30 mouse cellular contexts compared by ENCODE assay signal in the genomic region with DNA sequence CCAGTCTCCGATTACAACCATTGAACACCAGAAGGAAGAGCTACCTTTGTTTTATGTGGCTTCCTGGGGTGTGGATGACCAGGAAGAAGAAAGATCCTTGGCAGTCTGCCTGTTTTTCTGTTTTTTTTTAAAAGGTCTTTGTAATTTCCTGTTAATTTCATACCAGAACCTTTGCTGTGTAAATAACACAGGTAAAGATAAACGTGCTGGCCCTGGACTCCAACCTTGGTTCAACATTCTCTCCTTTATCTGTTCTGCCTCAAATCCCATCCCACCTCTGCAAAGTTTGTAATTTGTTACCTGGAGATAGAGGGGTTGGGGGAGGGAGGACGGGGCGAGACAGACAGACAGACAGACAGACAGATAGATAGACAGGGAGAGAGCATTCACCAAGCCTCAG. TPM values are rescaled to one million over a fixed set of nuclear protein-coding genes. Genes with fewer than 3 reads are reported as not detected.
A peak's percentile ranks its signal among the peaks of the same experiment; 100 is the strongest.
DNase-seq lines count a peak whose midpoint lies in the region; ATAC-seq and TF ChIP-seq lines count a peak whose summit lies in the region.
"Had no signal": no experiment of that assay in that cellular context is flagged by ENCODE, and none has a peak within 500 bp of the region (broad histone marks: within the 10 kb centered on the region; RNA-seq: fewer than 3 reads in every experiment).

No protein-coding gene starts in this region.

- no peaks in the 10 kb centered on the region for H3K9me3 ChIP-seq in lung, postnatal 0 days (ENCODE audit: low read length)
- H3K9me3 ChIP-seq in stomach, embryonic 15.5 days = no peaks in the 10 kb centered on the region
- H3K9me3 ChIP-seq in hindbrain, embryonic 11.5 days (ENCODE audit: control insufficient read depth, low read length) = no peaks in the 10 kb centered on the region
- H3K9me3 ChIP-seq: heart, embryonic 10.5 days; hindbrain, embryonic 15.5 days had no signal

- H3K27ac ChIP-seq in lung, postnatal 0 days (ENCODE audit: low read length) = no peak overlapping the region
- H3K27ac ChIP-seq in stomach, embryonic 15.5 days = peak overlapping the region; percentile 12; the same call in 1 of the 2 replicates
- H3K27ac ChIP-seq in hindbrain, embryonic 11.5 days (ENCODE audit: low read depth, low read length) = no peak overlapping the region
- H3K27ac ChIP-seq: embryonic facial prominence, embryonic 13.5 days; heart, embryonic 10.5 days; hindbrain, embryonic 15.5 days; lung, embryonic 15.5 days; macrophage; midbrain, embryonic 15.5 days; neural tube, embryonic 13.5 days had no signal

- H3K9ac ChIP-seq in lung, postnatal 0 days (replicated peaks; ENCODE audit: low read depth) = no peak overlapping the region
- no peak overlapping the region for H3K9ac ChIP-seq in stomach, embryonic 15.5 days
- H3K9ac ChIP-seq in hindbrain, embryonic 11.5 days (ENCODE audit: low read depth, low read length) = no peak overlapping the region
- H3K9ac ChIP-seq: embryonic facial prominence, embryonic 13.5 days; hindbrain, embryonic 15.5 days; lung, embryonic 15.5 days; midbrain, embryonic 15.5 days; neural tube, embryonic 13.5 days had no signal

- no peaks in the 10 kb centered on the region for H3K36me3 ChIP-seq in lung, postnatal 0 days (ENCODE audit: insufficient read depth, low read length)
- H3K36me3 ChIP-seq in stomach, embryonic 15.5 days = no peaks in the 10 kb centered on the region
- no peaks in the 10 kb centered on the region for H3K36me3 ChIP-seq in hindbrain, embryonic 11.5 days (ENCODE audit: control insufficient read depth, insufficient read depth, low read length)
- H3K36me3 ChIP-seq: embryonic facial prominence, embryonic 13.5 days; heart, embryonic 10.5 days; hindbrain, embryonic 15.5 days; lung, embryonic 15.5 days; midbrain, embryonic 15.5 days; neural tube, embryonic 13.5 days had no signal

- no peak overlapping the region for H3K4me3 ChIP-seq in lung, postnatal 0 days (ENCODE audit: low read depth, low read length)
- H3K4me3 ChIP-seq in lung, adult 2 months (replicated peaks; ENCODE audit: extremely low read depth, low read depth, low read length) = no peak overlapping the region
- H3K4me3 ChIP-seq in stomach, embryonic 15.5 days (replicated peaks) = no peak overlapping the region
- no peak overlapping the region for H3K4me3 ChIP-seq in hindbrain, embryonic 11.5 days (ENCODE audit: low read depth, low read length)
- H3K4me3 ChIP-seq: embryonic facial prominence, embryonic 13.5 days; heart, embryonic 10.5 days; hindbrain, embryonic 15.5 days; lung, embryonic 15.5 days; midbrain, embryonic 15.5 days; myocyte; neural tube, embryonic 13.5 days had no signal

- no peak for TF ChIP-seq CTCF in lung, postnatal 0 days (IDR thresholded peaks at IDR 0.05)
- TF ChIP-seq CTCF in lung, adult 2 months (IDR thresholded peaks at IDR 0.05; ENCODE audit: insufficient read depth, low read length) = no peak

- 42% methylated on average over 4 of the region's 4 CpGs for WGBS in lung, postnatal 0 days
- 37% methylated on average over 4 of the region's 4 CpGs for WGBS in lung, adult 2 months
- WGBS in stomach, embryonic 15.5 days = 56% methylated on average over 4 of the region's 4 CpGs
- 72% methylated on average over 4 of the region's 4 CpGs for WGBS in hindbrain, embryonic 11.5 days

- no peak for TF ChIP-seq EP300 in lung, postnatal 0 days (IDR thresholded peaks at IDR 0.05)

- no peak for ATAC-seq in lung, postnatal 0 days
- peak; percentile 77; the same call in 1 of the 2 replicates for ATAC-seq in stomach, embryonic 15.5 days (ENCODE audit: insufficient read depth, low FRiP score, low read depth)
- ATAC-seq in hindbrain, embryonic 11.5 days (ENCODE audit: low FRiP score) = no peak
- ATAC-seq: CD4-positive, CD25-positive, alpha-beta regulatory T cell, adult 4 months; forebrain, embryonic 14.5 days; midbrain, embryonic 15.5 days had no signal

- H3K27me3 ChIP-seq in lung, postnatal 0 days (replicated peaks; ENCODE audit: insufficient read depth, low read length) = peaks cover 4% of the 10 kb centered on the region
- peaks cover 16% of the 10 kb centered on the region for H3K27me3 ChIP-seq in stomach, embryonic 15.5 days (replicated peaks)
- H3K27me3 ChIP-seq in hindbrain, embryonic 11.5 days (ENCODE audit: control insufficient read depth, insufficient read depth, low read length) = peaks cover 9% of the 10 kb centered on the region

- TF ChIP-seq POLR2A in lung, adult 2 months (IDR thresholded peaks at IDR 0.05; ENCODE audit: borderline replicate concordance, extremely low read depth, low read depth, low read length) = no peak

- peak; percentile 53 for DNase-seq in kidney, adult 9 months
- DNase-seq in kidney, postnatal 36 days = no peak
- peak; percentile 18 for DNase-seq in lung, postnatal 0 days (ENCODE audit: low spot score)
- no peak for DNase-seq in lung, adult 2 months
- no peak for DNase-seq in MN1 (ENCODE audit: low spot score)
- DNase-seq in hindbrain, embryonic 11.5 days (ENCODE audit: low spot score) = no peak
- DNase-seq: adrenal gland, postnatal 36 days; cerebellum, adult 9-11 months; heart, postnatal 4 days; kidney, adult 11 months; kidney, postnatal 25 days; layer of hippocampus, postnatal 36 days; retina, postnatal 1 day; right cerebral cortex, postnatal 25 days; thymus, adult 18-20 months; thymus, postnatal 4 days had no signal

- no peak overlapping the region for H3K4me2 ChIP-seq in lung, postnatal 0 days (replicated peaks; ENCODE audit: low read depth, low read length)
- H3K4me2 ChIP-seq in stomach, embryonic 15.5 days = no peak overlapping the region
- no peak overlapping the region for H3K4me2 ChIP-seq in hindbrain, embryonic 11.5 days (replicated peaks; ENCODE audit: low read depth, low read length)
- H3K4me2 ChIP-seq: embryonic facial prominence, embryonic 13.5 days; hindbrain, embryonic 15.5 days; lung, embryonic 15.5 days; midbrain, embryonic 15.5 days; neural tube, embryonic 13.5 days had no signal

- H3K4me1 ChIP-seq in lung, postnatal 0 days (ENCODE audit: insufficient read depth, low read depth, low read length) = no peaks in the 10 kb centered on the region
- no peaks in the 10 kb centered on the region; the same call in 1 of the 2 replicates for H3K4me1 ChIP-seq in lung, adult 2 months (ENCODE audit: control insufficient read depth, insufficient read depth, low read length)
- H3K4me1 ChIP-seq in stomach, embryonic 15.5 days = peaks cover 2% of the 10 kb centered on the region; the same call in 1 of the 2 replicates
- no peaks in the 10 kb centered on the region for H3K4me1 ChIP-seq in hindbrain, embryonic 11.5 days (replicated peaks; ENCODE audit: control insufficient read depth, insufficient read depth, low read length)
- H3K4me1 ChIP-seq: embryonic facial prominence, embryonic 13.5 days; hindbrain, embryonic 15.5 days; midbrain, embryonic 15.5 days; neural tube, embryonic 13.5 days had no signal

RNA-seq across cellular contexts. Expression of a gene that starts 5.5 kb away (rescaled TPM):
- 0.24 and 0.41 TPM in 2 replicates for polyA plus RNA-seq in lung, postnatal 0 days (2015; fragmentation: Nextera tagmentation; extraction: Ambion mirVana)
- polyA plus RNA-seq in lung, adult 2 months (2012; rRNA removed) = 0.63 and 0.83 TPM in 2 replicates
- polyA plus RNA-seq in stomach, embryonic 15.5 days (2015; fragmentation: Nextera tagmentation; extraction: Ambion mirVana) = 4.7 and 5.9 TPM in 2 replicates
- 0.18 and 0.42 TPM in 2 replicates for polyA plus RNA-seq in hindbrain, embryonic 11.5 days (2014; fragmentation: Nextera tagmentation; extraction: Ambion mirVana)
- polyA plus RNA-seq: CD4-positive, CD25-positive, alpha-beta regulatory T cell, adult 4 months; macrophage; myocyte; spleen, adult 2 months had no signal

RNA-seq across cellular contexts. Expression of a gene that starts 23.5 kb away (rescaled TPM):
- polyA plus RNA-seq in lung, postnatal 0 days (2015; fragmentation: Nextera tagmentation; extraction: Ambion mirVana) = not detected in 2 replicates
- polyA plus RNA-seq in lung, adult 2 months (2012; rRNA removed) = 0.21 TPM in 1 of 2 replicates, not detected in the other
- polyA plus RNA-seq in stomach, embryonic 15.5 days (2015; fragmentation: Nextera tagmentation; extraction: Ambion mirVana) = not detected in 2 replicates
- not detected in 2 replicates for polyA plus RNA-seq in hindbrain, embryonic 11.5 days (2014; fragmentation: Nextera tagmentation; extraction: Ambion mirVana)
- polyA plus RNA-seq: CD4-positive, CD25-positive, alpha-beta regulatory T cell, adult 4 months; embryonic facial prominence, embryonic 13.5 days; forebrain, embryonic 14.5 days; heart, embryonic 10.5 days; heart, embryonic 16.5 days; limb, embryonic 11.5 days; lung, embryonic 15.5 days; macrophage; myocyte; neural tube, embryonic 13.5 days; spleen, adult 2 months had no signal

RNA-seq across cellular contexts. Expression of a gene that starts 24.1 kb away (rescaled TPM):
- 85.1 and 86.2 TPM in 2 replicates for polyA plus RNA-seq in lung, postnatal 0 days (2015; fragmentation: Nextera tagmentation; extraction: Ambion mirVana)
- 32.9 and 52.4 TPM in 2 replicates for polyA plus RNA-seq in lung, adult 2 months (2012; rRNA removed)
- polyA plus RNA-seq in stomach, embryonic 15.5 days (2015; fragmentation: Nextera tagmentation; extraction: Ambion mirVana) = 147 and 158 TPM in 2 replicates
- polyA plus RNA-seq in hindbrain, embryonic 11.5 days (2014; fragmentation: Nextera tagmentation; extraction: Ambion mirVana) = 216 and 247 TPM in 2 replicates

Comparison
In these comparisons a context has a peak if more than half of its experiments do, and no peak if none do; other contexts are left out.
1. DNase-seq: peak in kidney, adult 9 months (single experiment) and lung, postnatal 0 days (single experiment); none in kidney, postnatal 36 days (0 of 2), lung, adult 2 months (single experiment), MN1 (single experiment) and hindbrain, embryonic 11.5 days (single experiment).